Mouse (Mus musculus) kidney, embryonic 16.5 days (tissue): ENCODE data around the gene Raet1e. TPM values are rescaled to one million over a fixed set of nuclear protein-coding genes. Genes with fewer than 3 reads are reported as not detected.
"Not testable (repeated sequence)": the region's sequence is repeated elsewhere in the genome, so short reads cannot be mapped to it uniquely, and the experiment has no call there.

Source experiments
- ATAC-seq: fragments of 200-750 bp; cut with Nextera tagmentation; 2 replicates; pipeline ENCODE4 v1.8.0; 2017; ENCODE audit warnings: moderate TSS enrichment; ENCODE audit not compliant: low FRiP score, low TSS enrichment
- H3K27ac ChIP-seq: fragments of 300-500 bp; sonication (generic); 2 replicates; pipeline ENCODE4 v1.5.1; 2014; ENCODE audit warnings: low read length
- H3K27me3 ChIP-seq: fragments of 300-500 bp; sonication (generic); 2 replicates; pipeline ENCODE4 v1.6.1; 2014; ENCODE audit warnings: low read length, control low read depth, mixed read lengths; ENCODE audit not compliant: insufficient read depth
- H3K36me3 ChIP-seq: fragments of 300-500 bp; sonication (generic); 2 replicates; pipeline ENCODE4 v1.6.1; 2014; ENCODE audit warnings: low read length, control low read depth, mixed read lengths; ENCODE audit not compliant: insufficient read depth
- H3K4me1 ChIP-seq: fragments of 300-500 bp; sonication (generic); 2 replicates; pipeline ENCODE4 v1.6.1; 2014; ENCODE audit warnings: low read length, control low read depth, mixed read lengths; ENCODE audit not compliant: insufficient read depth
- H3K4me2 ChIP-seq: fragments of 300-500 bp; sonication (generic); replicated peaks from 2 replicates; pipeline ENCODE4 v1.6.1; 2014; ENCODE audit warnings: low read depth, low read length
- H3K4me3 ChIP-seq: fragments of 300-500 bp; sonication (generic); 2 replicates; pipeline ENCODE4 v1.5.1; 2014; ENCODE audit warnings: mild to moderate bottlenecking, low read length
- H3K9ac ChIP-seq: fragments of 300-500 bp; sonication (generic); replicated peaks from 2 replicates; pipeline ENCODE4 v1.6.1; 2014; ENCODE audit warnings: low read length
- H3K9me3 ChIP-seq: fragments of 300-500 bp; sonication (generic); 2 replicates; pipeline ENCODE4 v1.6.1; 2016; ENCODE audit warnings: low read length, control low read depth
- WGBS: fragments of 180-500 bp; shearing (Covaris S2); extraction: QIAGEN DNeasy Blood & Tissue Kit; methylation state at CpG from one replicate; pipeline ENCODE4 v1.1.7; 2014; 5-methylcytosine and 5-hydroxymethylcytosine counted together
- polyA plus RNA-seq: library from polyadenylated mRNA; unstranded; fragments of >200 nt; fragmentation: Nextera tagmentation; extraction: Ambion mirVana; gene quantifications from 2 replicates; pipeline ENCODE4 v1.2.1, GENCODE M21; 2015

The Raet1e gene
- polyA plus RNA-seq, 1 experiment from 2014 or later: 13.1 TPM

DNA sequence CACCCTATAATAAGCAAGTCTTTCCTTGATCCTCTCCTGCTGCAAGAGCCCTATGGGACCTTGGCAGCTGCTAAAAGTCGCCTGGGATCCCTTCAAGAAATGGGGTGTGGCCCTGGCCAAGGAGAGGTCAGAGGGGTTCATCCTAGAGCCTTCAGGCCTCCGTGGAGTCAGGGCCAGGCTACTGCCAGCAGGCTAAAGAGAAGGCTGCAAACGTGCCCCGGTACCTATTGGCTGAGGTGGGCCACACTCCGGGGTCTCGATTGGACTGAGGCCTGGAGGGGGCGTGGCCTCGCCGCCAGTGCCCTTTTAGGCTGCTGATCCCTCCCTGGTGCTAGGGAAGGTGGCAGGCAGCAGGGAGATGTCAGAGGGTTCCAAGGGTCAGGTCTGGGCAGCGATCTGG is 32.7 kb downstream of the Raet1e start:
- not testable (repeated sequence) for H3K4me1 ChIP-seq, H3K4me3 ChIP-seq, H3K27ac ChIP-seq, H3K36me3 ChIP-seq, H3K9me3 ChIP-seq, H3K27me3 ChIP-seq, H3K4me2 ChIP-seq, H3K9ac ChIP-seq
- WGBS: 5% methylated on average over 6 of the region's 10 CpGs
- peak; percentile 55; the same call in 1 of the 2 replicates for ATAC-seq

GRCm38 (mm10) chr10:22201352-22201751 is 43.0 kb downstream of the Raet1e start:
- not testable (repeated sequence) for ATAC-seq
- no CpG with 5 or more reads among the region's 3 CpGs for WGBS

DNA sequence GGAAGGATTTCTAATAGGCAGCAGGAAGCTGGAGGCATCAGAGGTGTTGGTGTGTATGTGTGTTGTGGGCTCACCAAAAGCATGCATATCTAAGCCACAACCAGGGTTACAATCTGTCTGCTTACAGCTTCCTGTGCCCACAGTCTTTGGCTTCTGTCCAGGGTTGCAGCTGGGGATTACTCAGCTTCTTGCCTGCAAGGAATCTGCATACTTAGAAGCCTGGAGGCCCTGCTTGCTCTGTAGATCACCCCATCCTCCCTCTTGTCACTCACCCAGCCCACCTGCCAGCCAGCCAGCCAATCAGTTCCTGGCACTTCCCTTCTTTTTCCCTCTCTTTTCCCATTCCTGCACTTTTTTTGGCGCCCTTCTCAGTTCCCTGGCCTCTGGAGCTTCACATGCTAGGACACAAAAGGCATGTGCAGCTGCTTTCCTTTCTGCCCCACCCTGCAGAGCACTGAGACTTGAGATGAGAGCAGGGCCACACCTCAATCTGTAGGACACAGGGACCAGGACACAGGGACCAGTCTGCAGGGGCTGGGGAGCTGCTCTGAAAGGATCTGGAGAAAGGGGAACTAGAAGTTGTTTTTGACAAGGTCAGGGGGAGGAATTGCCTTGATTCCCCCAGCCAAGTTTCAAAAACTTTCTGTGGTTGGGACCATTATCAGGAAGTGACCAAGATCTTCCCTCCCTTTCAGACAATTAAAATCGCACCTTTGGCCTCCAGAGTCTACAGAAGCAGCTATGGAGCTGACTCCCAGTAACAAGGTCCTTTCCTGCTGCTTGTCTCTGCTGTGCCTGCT is 44.6 kb downstream of the Raet1e start:
- H3K4me1 ChIP-seq, H3K36me3 ChIP-seq, H3K27me3 ChIP-seq, H3K4me3 ChIP-seq, H3K27ac ChIP-seq, H3K9ac ChIP-seq, H3K9me3 ChIP-seq, H3K4me2 ChIP-seq: not testable (repeated sequence)
- WGBS: no CpG with 5 or more reads among the region's 2 CpGs
- ATAC-seq: 0 out of 2 replicates have a peak, but pooled peaks have one; percentile 42

More at GRCm38 (mm10) chr10:22201352-22201751, 43.0 kb downstream of the Raet1e start:
- H3K27ac ChIP-seq, H3K4me1 ChIP-seq, H3K4me2 ChIP-seq, H3K9ac ChIP-seq, H3K9me3 ChIP-seq, H3K4me3 ChIP-seq, H3K27me3 ChIP-seq, H3K36me3 ChIP-seq: not testable (repeated sequence)

DNA sequence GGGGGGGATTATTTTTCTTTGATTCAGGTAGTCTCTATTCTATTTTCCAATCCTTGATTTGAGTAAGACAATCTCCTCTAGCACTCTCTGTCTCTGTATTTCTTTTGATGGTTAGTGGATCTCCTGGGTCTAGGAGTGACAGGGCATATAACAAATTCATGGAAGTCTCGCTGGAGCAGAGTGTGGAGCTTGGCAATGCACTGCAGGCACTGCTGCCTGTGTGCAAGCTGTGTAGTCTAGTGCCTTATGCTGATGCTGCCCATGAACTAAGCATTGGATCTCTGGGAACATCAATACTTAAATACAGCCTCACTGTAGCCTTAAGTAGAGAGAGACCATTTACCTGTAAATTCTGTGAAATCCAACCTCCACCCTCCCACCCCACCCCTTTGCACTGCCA is 48.1 kb downstream of the Raet1e start:
- not testable (repeated sequence) for H3K4me3 ChIP-seq, H3K4me1 ChIP-seq, H3K36me3 ChIP-seq, H3K27ac ChIP-seq, ATAC-seq, H3K4me2 ChIP-seq, H3K9me3 ChIP-seq, H3K9ac ChIP-seq, H3K27me3 ChIP-seq
- 50% methylated on average over 1 of the region's 1 CpGs for WGBS

DNA sequence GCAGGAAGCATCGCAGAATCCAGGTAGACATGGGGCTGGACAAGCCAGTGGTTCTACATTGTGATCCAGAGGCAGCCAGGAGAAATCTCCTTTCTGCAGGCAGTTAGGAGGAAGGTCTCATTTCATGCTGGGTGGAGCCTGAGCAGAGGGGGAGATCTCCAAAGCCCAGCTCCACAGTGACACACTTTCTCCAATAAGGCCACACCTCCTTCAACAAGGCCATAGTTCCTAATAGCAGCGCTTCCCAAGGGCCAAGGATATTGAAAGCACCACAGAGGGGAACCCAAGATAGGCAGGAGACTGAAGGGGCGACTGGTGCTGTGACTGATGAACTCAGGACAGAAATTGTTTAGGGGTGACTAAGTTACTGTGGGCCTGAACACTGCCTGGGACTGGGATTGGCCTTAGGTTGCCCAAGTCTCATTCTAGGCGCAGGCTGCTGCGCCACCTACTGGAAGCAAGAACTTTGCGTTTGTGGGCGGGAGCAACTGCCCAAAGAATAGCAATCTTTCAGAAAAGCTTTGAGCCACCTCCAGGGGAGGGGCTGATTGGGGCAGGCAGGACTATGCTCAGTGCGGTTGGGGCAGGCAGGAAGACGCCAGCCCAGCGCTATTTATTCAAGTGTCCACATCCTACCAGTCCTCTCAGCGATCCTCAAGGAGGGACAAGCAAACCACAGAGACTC is 53.8 kb downstream of the Raet1e start:
- not testable (repeated sequence) for H3K4me3 ChIP-seq, H3K27ac ChIP-seq
- 7% methylated on average over 8 of the region's 11 CpGs for WGBS

DNA sequence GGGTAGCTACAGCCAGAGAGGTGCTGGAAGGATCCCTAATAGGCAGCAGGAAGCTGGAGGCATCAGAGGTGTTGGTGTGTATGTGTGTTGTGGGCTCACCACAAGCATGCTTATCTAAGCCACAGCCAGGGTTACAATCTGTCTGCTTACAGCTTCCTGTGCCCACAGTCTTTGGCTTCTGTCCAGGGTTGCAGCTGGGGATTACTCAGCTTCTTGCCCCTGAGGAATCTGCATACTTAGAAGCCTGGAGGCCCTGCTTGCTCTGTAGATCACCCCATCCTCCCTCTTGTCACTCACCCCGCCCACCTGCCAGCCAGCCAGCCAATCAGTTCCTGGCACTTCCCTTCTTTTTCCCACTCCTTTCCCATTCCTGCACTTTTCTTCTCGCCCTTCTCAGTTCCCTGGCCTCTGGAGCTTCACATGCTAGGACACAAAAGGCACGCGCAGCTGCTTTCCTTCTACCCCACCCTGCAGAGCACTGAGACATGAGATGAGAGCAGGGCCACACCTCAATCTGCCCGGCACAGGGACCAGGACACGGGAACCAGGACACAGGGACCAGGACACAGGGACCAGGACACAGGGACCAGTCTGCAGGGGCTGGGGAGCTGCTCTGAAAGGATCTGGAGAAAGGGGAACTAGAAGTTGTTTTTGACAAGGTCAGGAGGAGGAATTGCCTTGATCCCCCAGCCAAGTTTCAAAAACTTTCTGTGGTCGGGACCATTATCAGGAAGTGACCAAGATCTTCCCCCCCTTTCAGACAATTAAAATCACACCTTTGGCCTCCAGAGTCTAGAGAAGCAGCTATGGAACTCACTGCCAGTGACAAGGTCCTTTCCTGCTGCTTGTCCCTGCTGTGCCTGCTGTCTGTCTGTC is 65.3 kb downstream of the Raet1e start:
- not testable (repeated sequence) for H3K9ac ChIP-seq, H3K4me1 ChIP-seq, H3K9me3 ChIP-seq, H3K27ac ChIP-seq, H3K4me3 ChIP-seq, H3K36me3 ChIP-seq, H3K27me3 ChIP-seq, H3K4me2 ChIP-seq
- no CpG with 5 or more reads among the region's 7 CpGs for WGBS
- peak; percentile 95 for ATAC-seq

More for the DNA sequence above, 53.8 kb downstream of the Raet1e start:
- H3K9ac ChIP-seq, H3K9me3 ChIP-seq, H3K4me2 ChIP-seq, H3K36me3 ChIP-seq, H3K4me1 ChIP-seq, H3K27me3 ChIP-seq: not testable (repeated sequence)
- ATAC-seq: peak; percentile 86

- 92% methylated on average over 8 of the region's 8 CpGs for WGBS
Observed at GRCm38 (mm10) chr10:22265060-22265459, 106.7 kb downstream of the Raet1e start.

DNA sequence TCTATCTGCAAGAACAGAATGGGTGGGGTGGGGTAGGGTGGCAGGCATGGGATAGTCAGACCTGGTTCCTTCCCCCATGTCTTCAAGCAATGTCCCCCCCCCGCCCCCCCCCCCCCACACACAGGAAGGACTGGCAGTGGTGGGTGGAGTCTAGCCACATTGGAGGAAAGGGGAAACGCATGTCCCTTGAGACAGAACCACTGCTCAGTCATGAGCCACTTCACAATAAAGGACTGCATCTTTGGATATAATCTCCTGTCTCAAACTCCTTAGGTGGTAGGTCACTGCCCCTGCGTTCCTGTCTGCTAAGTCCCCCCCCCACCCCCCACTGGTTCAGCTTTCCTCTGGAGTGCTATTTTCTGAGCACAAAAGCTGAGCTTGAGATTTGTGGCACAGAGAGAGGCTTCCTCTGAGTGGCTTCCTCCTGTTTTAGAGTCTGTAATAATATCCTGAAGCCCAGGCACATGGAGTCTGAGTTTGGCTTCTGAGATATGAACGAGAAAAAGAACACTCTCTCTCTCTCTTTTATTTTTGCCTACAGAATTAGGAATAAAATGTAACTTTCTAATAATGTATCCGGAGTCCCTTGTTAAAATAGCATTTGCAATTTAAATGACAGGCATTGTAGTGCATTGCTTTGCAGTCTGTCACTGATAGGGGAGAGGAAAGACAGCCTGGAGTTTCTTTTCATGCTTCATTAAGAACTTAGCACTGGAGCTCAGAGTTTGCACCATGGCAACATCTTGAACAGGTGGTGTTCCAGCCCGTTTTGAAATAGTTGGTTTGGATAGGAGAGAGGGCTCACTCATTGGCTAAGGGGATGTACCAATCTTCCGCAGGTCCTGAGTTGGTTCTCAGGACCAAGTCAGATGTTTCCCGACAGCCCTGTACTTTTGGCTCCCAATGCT is 112.8 kb downstream of the Raet1e start:
- not testable (repeated sequence) for H3K9me3 ChIP-seq, H3K36me3 ChIP-seq, H3K4me1 ChIP-seq, H3K4me2 ChIP-seq, H3K9ac ChIP-seq, H3K27me3 ChIP-seq, ATAC-seq, H3K4me3 ChIP-seq, H3K27ac ChIP-seq
- 34% methylated on average over 8 of the region's 8 CpGs for WGBS

More at GRCm38 (mm10) chr10:22265060-22265459, 106.7 kb downstream of the Raet1e start:
- Histone ChIP-seq H3K4me1 (no peaks in the 10 kb centered on the region), H3K4me3 (no peak overlapping the region), H3K9ac (no peak overlapping the region), H3K4me2 (no peak overlapping the region), H3K27ac (no peak overlapping the region), H3K27me3 (no peaks in the 10 kb centered on the region), H3K36me3 (no peaks in the 10 kb centered on the region), H3K9me3 (0 out of 2 replicates have a peak, but pooled peaks cover 10% of the 10 kb centered on the region)
- ATAC-seq: no peak
